Mouse (Mus musculus): ENCODE data around the gene Midn. TPM values are rescaled to one million over a fixed set of nuclear protein-coding genes. Genes with fewer than 3 reads are reported as not detected.

Gene Midn
- total and polyA plus RNA-seq, 3 experiments: 74.5 to 102 (median 96.2) TPM

GRCm38 (mm10) chr10:80193976-80194375 is 45.9 kb downstream of the Midn start:
- H3K4me1 ChIP-seq (ENCODE audit: control insufficient read depth, insufficient read depth, low read length): no peaks in the 10 kb centered on the region
- intact Hi-C loops (cut with DNase I): no loop called here
- H3K36me3 ChIP-seq (ENCODE audit: control insufficient read depth, insufficient read depth, low read length): no peaks in the 10 kb centered on the region
- TF ChIP-seq CTCF (IDR thresholded peaks at IDR 0.05) (no peak), EP300 (IDR thresholded peaks at IDR 0.05; ENCODE audit: insufficient read depth, low read depth, low read length) (no peak), POLR2A (IDR thresholded peaks at IDR 0.05; ENCODE audit: insufficient read depth, low read depth, low read length) (no peak)
- H3K4me3 ChIP-seq: no peak overlapping the region
- no peak overlapping the region for H3K27ac ChIP-seq
- no peak overlapping the region for H3K9ac ChIP-seq (ENCODE audit: low read depth, low read length)
- no peak for DNase-seq
- WGBS: 72% methylated on average over 6 of the region's 6 CpGs
- H3K79me2 ChIP-seq (replicated peaks; ENCODE audit: control insufficient read depth, insufficient read depth, low read length): no peaks in the 10 kb centered on the region
- H3K27me3 ChIP-seq (ENCODE audit: control insufficient read depth, insufficient read depth, low read length): no peaks in the 10 kb centered on the region; the same call in 1 of the 2 replicates

GRCm38 (mm10) chr10:80194441-80194840 is 46.4 kb downstream of the Midn start:
- H3K27me3 ChIP-seq (ENCODE audit: control insufficient read depth, insufficient read depth, low read length): no peaks in the 10 kb centered on the region; the same call in 1 of the 2 replicates
- no peak for DNase-seq
- no peaks in the 10 kb centered on the region for H3K79me2 ChIP-seq (replicated peaks; ENCODE audit: control insufficient read depth, insufficient read depth, low read length)
- TF ChIP-seq POLR2A (IDR thresholded peaks at IDR 0.05; ENCODE audit: insufficient read depth, low read depth, low read length) (no peak), CTCF (IDR thresholded peaks at IDR 0.05) (no peak), EP300 (IDR thresholded peaks at IDR 0.05; ENCODE audit: insufficient read depth, low read depth, low read length) (no peak)
- H3K4me3 ChIP-seq: no peak overlapping the region
- H3K36me3 ChIP-seq (ENCODE audit: control insufficient read depth, insufficient read depth, low read length): no peaks in the 10 kb centered on the region
- H3K27ac ChIP-seq: no peak overlapping the region
- intact Hi-C loops (cut with DNase I): no loop called here
- H3K9ac ChIP-seq (ENCODE audit: low read depth, low read length): no peak overlapping the region
- WGBS: 78% methylated on average over 8 of the region's 8 CpGs
- no peaks in the 10 kb centered on the region for H3K4me1 ChIP-seq (ENCODE audit: control insufficient read depth, insufficient read depth, low read length)

GRCm38 (mm10) chr10:80196167-80196566 is 48.1 kb downstream of the Midn start:
- no peak overlapping the region for H3K9ac ChIP-seq (ENCODE audit: low read depth, low read length)
- DNase-seq: no peak

GRCm38 (mm10) chr10:80196778-80197581 is 48.9 kb downstream of the Midn start:
- Histone ChIP-seq H3K27ac (no peak overlapping the region), H3K79me2 (replicated peaks; ENCODE audit: control insufficient read depth, insufficient read depth, low read length) (no peaks in the 10 kb centered on the region), H3K4me3 (no peak overlapping the region), H3K4me1 (ENCODE audit: control insufficient read depth, insufficient read depth, low read length) (peaks cover 2% of the 10 kb centered on the region), H3K27me3 (ENCODE audit: control insufficient read depth, insufficient read depth, low read length) (no peaks in the 10 kb centered on the region; the same call in 1 of the 2 replicates), H3K9ac (ENCODE audit: low read depth, low read length) (no peak overlapping the region), H3K36me3 (ENCODE audit: control insufficient read depth, insufficient read depth, low read length) (no peaks in the 10 kb centered on the region)
- no peak for TF ChIP-seq EP300 (IDR thresholded peaks at IDR 0.05; ENCODE audit: insufficient read depth, low read depth, low read length)
- TF ChIP-seq CTCF (IDR thresholded peaks at IDR 0.05): no peak
- no peak for TF ChIP-seq POLR2A (IDR thresholded peaks at IDR 0.05; ENCODE audit: insufficient read depth, low read depth, low read length)
- intact Hi-C loops (cut with DNase I): no loop called here
- no peak for DNase-seq
- 83% methylated on average over 33 of the region's 33 CpGs for WGBS

More at GRCm38 (mm10) chr10:80196167-80196566, 48.1 kb downstream of the Midn start:
- no peaks in the 10 kb centered on the region; the same call in 1 of the 2 replicates for H3K27me3 ChIP-seq (ENCODE audit: control insufficient read depth, insufficient read depth, low read length)
- no peak overlapping the region for H3K4me3 ChIP-seq
- intact Hi-C loops (cut with DNase I): no loop called here
- TF ChIP-seq POLR2A (IDR thresholded peaks at IDR 0.05; ENCODE audit: insufficient read depth, low read depth, low read length): no peak
- TF ChIP-seq CTCF (IDR thresholded peaks at IDR 0.05): no peak
- TF ChIP-seq EP300 (IDR thresholded peaks at IDR 0.05; ENCODE audit: insufficient read depth, low read depth, low read length): no peak
- H3K79me2 ChIP-seq (replicated peaks; ENCODE audit: control insufficient read depth, insufficient read depth, low read length): no peaks in the 10 kb centered on the region
- 70% methylated on average over 1 of the region's 1 CpGs for WGBS
- peaks cover 2% of the 10 kb centered on the region for H3K4me1 ChIP-seq (ENCODE audit: control insufficient read depth, insufficient read depth, low read length)
- no peak overlapping the region for H3K27ac ChIP-seq
- H3K36me3 ChIP-seq (ENCODE audit: control insufficient read depth, insufficient read depth, low read length): no peaks in the 10 kb centered on the region

GRCm38 (mm10) chr10:80199440-80200008 is 51.5 kb downstream of the Midn start:
- H3K27ac ChIP-seq: no peak overlapping the region
- H3K27me3 ChIP-seq (ENCODE audit: control insufficient read depth, insufficient read depth, low read length): no peaks in the 10 kb centered on the region; the same call in 1 of the 2 replicates
- TF ChIP-seq EP300 (IDR thresholded peaks at IDR 0.05; ENCODE audit: insufficient read depth, low read depth, low read length) (peak; percentile 81), POLR2A (IDR thresholded peaks at IDR 0.05; ENCODE audit: insufficient read depth, low read depth, low read length) (no peak), CTCF (IDR thresholded peaks at IDR 0.05) (no peak; the same call in 1 of the 2 replicates)
- peak; percentile 73 to 82 for DNase-seq
- no peaks in the 10 kb centered on the region for H3K79me2 ChIP-seq (replicated peaks; ENCODE audit: control insufficient read depth, insufficient read depth, low read length)
- peaks cover 2% of the 10 kb centered on the region for H3K4me1 ChIP-seq (ENCODE audit: control insufficient read depth, insufficient read depth, low read length)
- no peak overlapping the region for H3K9ac ChIP-seq (ENCODE audit: low read depth, low read length)
- H3K4me3 ChIP-seq: no peak overlapping the region
- H3K36me3 ChIP-seq (ENCODE audit: control insufficient read depth, insufficient read depth, low read length): no peaks in the 10 kb centered on the region
- 57% methylated on average over 3 of the region's 3 CpGs for WGBS
- intact Hi-C loops (cut with DNase I): loop anchor here (1.0 to 2.0 kb wide), 2 partner anchors 27 to 46 kb away; partner anchors contain the start of gene Mum1

GRCm38 (mm10) chr10:80200485-80200884 is 52.4 kb downstream of the Midn start:
- no peaks in the 10 kb centered on the region for H3K79me2 ChIP-seq (replicated peaks; ENCODE audit: control insufficient read depth, insufficient read depth, low read length)
- H3K27ac ChIP-seq: no peak overlapping the region
- H3K36me3 ChIP-seq (ENCODE audit: control insufficient read depth, insufficient read depth, low read length): no peaks in the 10 kb centered on the region
- no peak for DNase-seq
- H3K4me1 ChIP-seq (ENCODE audit: control insufficient read depth, insufficient read depth, low read length): peaks cover 2% of the 10 kb centered on the region
- no peak overlapping the region for H3K9ac ChIP-seq (ENCODE audit: low read depth, low read length)
- intact Hi-C loops (cut with DNase I): no loop called here
- TF ChIP-seq CTCF (IDR thresholded peaks at IDR 0.05) (no peak), POLR2A (IDR thresholded peaks at IDR 0.05; ENCODE audit: insufficient read depth, low read depth, low read length) (no peak), EP300 (IDR thresholded peaks at IDR 0.05; ENCODE audit: insufficient read depth, low read depth, low read length) (no peak)
- H3K27me3 ChIP-seq (ENCODE audit: control insufficient read depth, insufficient read depth, low read length): no peaks in the 10 kb centered on the region; the same call in 1 of the 2 replicates
- H3K4me3 ChIP-seq: no peak overlapping the region
- WGBS: 79% methylated on average over 6 of the region's 6 CpGs

Data from heart, adult 2 months (tissue).